Mouse (Mus musculus) midbrain, embryonic 13.5 days (tissue): ENCODE data around the gene Car14. TPM values are rescaled to one million over a fixed set of nuclear protein-coding genes. Genes with fewer than 3 reads are reported as not detected.
"Not testable (repeated sequence)": the region's sequence is repeated elsewhere in the genome, so short reads cannot be mapped to it uniquely, and the experiment has no call there.

ENCODE experiments used
- ATAC-seq: fragments of 200-750 bp; cut with Nextera tagmentation; 2 replicates; pipeline ENCODE4 v1.8.0; 2017; ENCODE audit warnings: mild to moderate bottlenecking, moderate TSS enrichment, moderate library complexity
- H3K27ac ChIP-seq: fragments of 300-500 bp; sonication (generic); 2 replicates; pipeline ENCODE4 v1.5.1; 2015; ENCODE audit warnings: inconsistent platforms, mild to moderate bottlenecking, moderate library complexity
- H3K27me3 ChIP-seq: fragments of 300-500 bp; sonication (generic); 2 replicates; pipeline ENCODE4 v1.6.1; 2015; ENCODE audit warnings: mild to moderate bottlenecking, inconsistent platforms
- H3K36me3 ChIP-seq: fragments of 300-500 bp; sonication (generic); 2 replicates; pipeline ENCODE4 v1.6.1; 2015; ENCODE audit warnings: mild to moderate bottlenecking, inconsistent platforms
- H3K4me1 ChIP-seq: fragments of 300-500 bp; sonication (generic); replicated peaks from 2 replicates; pipeline ENCODE4 v1.6.1; 2015; ENCODE audit warnings: inconsistent platforms
- H3K4me2 ChIP-seq: fragments of 300-500 bp; sonication (generic); replicated peaks from 2 replicates; pipeline ENCODE4 v1.6.1; 2015; ENCODE audit warnings: moderate library complexity, mild to moderate bottlenecking, inconsistent platforms
- H3K4me3 ChIP-seq: fragments of 300-500 bp; sonication (generic); replicated peaks from 2 replicates; pipeline ENCODE4 v1.5.1; 2015; ENCODE audit warnings: mild to moderate bottlenecking, inconsistent platforms
- H3K9ac ChIP-seq: fragments of 300-500 bp; sonication (generic); replicated peaks from 2 replicates; pipeline ENCODE4 v1.6.1; 2015; ENCODE audit warnings: mild to moderate bottlenecking, inconsistent platforms
- H3K9me3 ChIP-seq: fragments of 300-500 bp; sonication (generic); 2 replicates; pipeline ENCODE4 v1.6.1; 2016; ENCODE audit warnings: mild to moderate bottlenecking, inconsistent platforms
- WGBS: fragments of 180-500 bp; shearing (Covaris S2); methylation state at CpG from one replicate; pipeline ENCODE4 v1.1.7; 2015; 5-methylcytosine and 5-hydroxymethylcytosine counted together
- polyA plus RNA-seq: library from polyadenylated mRNA; unstranded; fragments of >200 nt; fragmentation: Nextera tagmentation; extraction: Ambion mirVana; gene quantifications from 2 replicates; pipeline ENCODE4 v1.2.1, GENCODE M21; 2015

Gene Car14
- polyA plus RNA-seq, 1 experiment from 2014 or later, result 11.7 TPM

DNA sequence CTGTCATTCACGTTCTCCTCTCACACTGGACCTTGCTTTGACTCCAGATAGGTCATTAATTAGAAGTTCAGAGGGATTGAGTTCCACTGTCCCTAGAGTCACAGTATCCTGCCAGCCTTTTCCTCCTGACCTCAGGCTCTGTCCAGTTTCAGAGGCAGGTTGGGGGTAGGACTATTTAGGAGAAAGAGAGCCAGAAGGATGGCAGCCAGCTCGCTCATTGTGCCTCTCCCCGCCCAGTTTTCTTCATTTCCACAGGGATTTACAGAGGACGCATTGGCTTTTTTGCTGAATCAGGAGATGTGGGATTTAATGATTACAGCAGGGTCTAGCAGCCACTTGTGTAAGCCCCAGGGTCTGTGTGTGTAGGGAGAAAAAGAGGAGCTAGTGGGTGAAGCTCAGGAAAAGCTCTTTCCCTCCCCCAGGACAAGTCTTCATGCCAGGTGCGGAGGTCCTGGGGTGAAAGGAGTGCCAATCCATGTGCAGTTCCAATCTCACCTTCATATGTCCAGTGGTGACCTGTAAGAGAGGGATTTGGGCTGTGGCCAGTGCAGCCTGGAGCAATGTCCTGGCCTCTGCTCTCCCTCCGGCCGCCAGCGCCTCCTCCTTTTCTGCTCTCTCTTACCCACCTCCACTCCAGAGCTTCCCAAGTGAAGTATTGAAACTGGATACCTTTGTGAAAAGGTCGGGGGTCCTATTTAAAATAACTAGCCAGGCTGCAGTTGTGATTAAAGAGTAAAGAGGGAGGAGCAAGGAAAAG, 2.7 kb downstream of the Car14 start:
- no peak overlapping the region for H3K27ac ChIP-seq

DNA sequence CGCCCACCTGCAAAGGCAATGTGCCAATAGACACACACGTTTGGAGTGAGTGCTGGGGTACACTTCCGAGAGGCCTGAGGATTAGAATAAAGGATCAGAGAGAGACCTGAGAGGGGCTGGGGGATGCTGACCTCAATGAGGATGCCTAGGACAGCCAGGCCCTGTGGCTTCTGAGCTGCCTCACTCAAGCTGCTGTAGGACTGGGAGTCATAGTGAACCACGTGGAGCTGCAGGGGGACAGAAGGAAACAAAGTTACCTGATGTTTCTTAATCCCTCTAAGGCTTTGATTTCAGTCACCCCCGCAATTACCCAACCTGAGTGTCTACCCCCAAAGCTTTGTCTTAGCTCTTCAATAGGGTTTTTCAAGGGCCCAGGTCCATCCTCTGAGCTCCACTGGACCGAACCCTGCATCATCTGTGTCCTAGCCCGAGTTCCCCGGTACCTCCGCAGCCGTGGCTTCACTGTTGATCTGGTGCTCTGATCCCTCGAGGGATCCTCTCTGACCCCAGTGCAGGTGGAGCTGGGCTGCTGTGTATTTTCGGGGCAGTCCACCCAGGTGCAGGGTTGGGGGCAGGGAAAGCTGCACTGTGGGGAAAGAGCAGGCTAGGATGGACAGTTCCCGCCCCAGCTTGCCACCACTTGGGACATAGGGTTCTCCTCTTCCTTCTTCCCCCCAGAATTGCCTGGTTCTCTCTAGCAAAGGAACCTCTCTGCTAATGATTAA, 4.5 kb downstream of the Car14 start:
- Histone ChIP-seq H3K27me3 (peaks cover 24% of the 10 kb centered on the region), H3K27ac (no peak overlapping the region), H3K9ac (0 out of 2 replicates have a peak overlapping the region, but pooled peaks have one; percentile 2), H3K4me2 (no peak overlapping the region), H3K36me3 (peaks cover 6% of the 10 kb centered on the region; the same call in 1 of the 2 replicates), H3K9me3 (no peaks in the 10 kb centered on the region), H3K4me1 (peaks cover 24% of the 10 kb centered on the region), H3K4me3 (no peak overlapping the region)
- no peak for ATAC-seq
- 75% methylated on average over 13 of the region's 13 CpGs for WGBS

More for the DNA sequence above, 2.7 kb downstream of the Car14 start:
- Histone ChIP-seq H3K36me3 (peaks cover 6% of the 10 kb centered on the region; the same call in 1 of the 2 replicates), H3K9ac (no peak overlapping the region), H3K9me3 (no peaks in the 10 kb centered on the region), H3K4me2 (no peak overlapping the region), H3K27me3 (peaks cover 28% of the 10 kb centered on the region), H3K4me1 (peaks cover 28% of the 10 kb centered on the region), H3K4me3 (no peak overlapping the region)
- ATAC-seq, result no peak
- 68% methylated on average over 9 of the region's 9 CpGs for WGBS

DNA sequence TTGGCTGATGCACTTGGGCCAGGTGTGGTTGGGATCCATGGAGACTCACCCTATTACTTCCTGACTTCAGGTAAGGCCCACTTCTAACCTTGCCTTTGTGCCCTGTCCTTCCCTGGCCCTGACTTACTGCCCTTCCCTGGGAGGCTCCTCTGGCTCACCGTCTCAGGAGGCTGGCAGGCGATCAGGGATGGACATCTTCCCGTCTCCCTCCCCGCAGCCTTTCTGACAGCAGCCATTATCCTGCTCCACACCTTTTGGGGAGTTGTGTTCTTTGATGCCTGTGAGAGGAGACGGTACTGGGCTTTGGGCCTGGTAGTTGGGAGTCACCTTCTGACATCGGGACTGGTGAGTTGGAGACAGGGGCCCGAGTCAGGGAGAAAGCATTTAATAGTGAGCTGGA, 9.0 kb downstream of the Car14 start:
- Histone ChIP-seq H3K27me3 (0 out of 2 replicates have a peak, but pooled peaks cover 10% of the 10 kb centered on the region), H3K4me1 (peaks cover 29% of the 10 kb centered on the region), H3K4me2 (peak overlapping the region; percentile 84)
- H3K4me3 ChIP-seq, H3K27ac ChIP-seq, ATAC-seq, H3K36me3 ChIP-seq, H3K9me3 ChIP-seq, H3K9ac ChIP-seq: not testable (repeated sequence)
- 84% methylated on average over 7 of the region's 7 CpGs for WGBS

DNA sequence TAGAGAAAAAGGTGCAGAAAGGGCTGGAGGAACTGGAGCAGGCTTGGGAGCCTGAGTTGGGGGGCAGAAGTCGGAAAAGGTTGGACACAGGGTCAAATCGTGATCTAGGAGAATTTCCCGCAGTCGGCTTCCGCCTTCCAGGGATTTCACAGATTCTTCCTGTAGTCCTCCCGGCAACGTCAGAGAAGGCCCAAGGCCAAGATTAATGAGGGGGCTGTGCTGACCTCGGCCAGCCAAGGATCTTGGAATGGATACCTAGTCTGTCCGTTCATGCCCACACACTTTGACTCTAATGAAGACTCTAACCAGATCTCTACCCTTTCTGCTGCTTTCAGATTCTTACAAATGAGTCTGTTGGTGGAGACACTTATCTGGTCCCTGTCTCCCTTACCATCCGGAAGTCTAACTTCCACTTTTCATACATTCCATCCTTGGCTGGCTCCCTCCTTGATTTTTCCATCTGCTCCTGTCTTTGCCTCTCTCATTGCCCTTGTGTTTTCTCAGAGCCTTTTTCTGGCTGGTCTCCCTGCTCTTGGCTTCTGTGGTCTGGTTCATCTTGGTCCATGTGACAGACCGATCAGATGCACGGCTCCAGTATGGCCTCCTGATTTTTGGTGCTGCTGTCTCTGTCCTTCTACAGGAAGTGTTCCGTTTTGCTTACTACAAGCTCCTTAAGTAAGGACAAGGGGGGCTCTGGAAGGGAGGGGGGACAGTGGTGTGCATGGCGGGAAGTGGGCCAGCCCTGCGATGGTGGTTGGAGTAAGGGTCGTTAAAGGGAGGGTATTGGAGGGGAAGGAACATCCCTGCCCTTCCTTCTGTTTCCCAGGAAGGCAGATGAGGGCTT, 10.0 kb downstream of the Car14 start:
- H3K9ac ChIP-seq, result peak overlapping the region; percentile 82
- WGBS, result 17% methylated on average over 16 of the region's 16 CpGs
- peak overlapping the region; percentile 67 for H3K4me3 ChIP-seq
- H3K27ac ChIP-seq, result peak overlapping the region; percentile 42
- H3K9me3 ChIP-seq, result no peaks in the 10 kb centered on the region
- 0 out of 2 replicates have a peak, but pooled peaks have one; percentile 4 for ATAC-seq
- H3K36me3 ChIP-seq, result peaks cover 6% of the 10 kb centered on the region; the same call in 1 of the 2 replicates
- peak overlapping the region; percentile 84 for H3K4me2 ChIP-seq
- peaks cover 29% of the 10 kb centered on the region for H3K4me1 ChIP-seq
- H3K27me3 ChIP-seq, result 0 out of 2 replicates have a peak, but pooled peaks cover 10% of the 10 kb centered on the region

DNA sequence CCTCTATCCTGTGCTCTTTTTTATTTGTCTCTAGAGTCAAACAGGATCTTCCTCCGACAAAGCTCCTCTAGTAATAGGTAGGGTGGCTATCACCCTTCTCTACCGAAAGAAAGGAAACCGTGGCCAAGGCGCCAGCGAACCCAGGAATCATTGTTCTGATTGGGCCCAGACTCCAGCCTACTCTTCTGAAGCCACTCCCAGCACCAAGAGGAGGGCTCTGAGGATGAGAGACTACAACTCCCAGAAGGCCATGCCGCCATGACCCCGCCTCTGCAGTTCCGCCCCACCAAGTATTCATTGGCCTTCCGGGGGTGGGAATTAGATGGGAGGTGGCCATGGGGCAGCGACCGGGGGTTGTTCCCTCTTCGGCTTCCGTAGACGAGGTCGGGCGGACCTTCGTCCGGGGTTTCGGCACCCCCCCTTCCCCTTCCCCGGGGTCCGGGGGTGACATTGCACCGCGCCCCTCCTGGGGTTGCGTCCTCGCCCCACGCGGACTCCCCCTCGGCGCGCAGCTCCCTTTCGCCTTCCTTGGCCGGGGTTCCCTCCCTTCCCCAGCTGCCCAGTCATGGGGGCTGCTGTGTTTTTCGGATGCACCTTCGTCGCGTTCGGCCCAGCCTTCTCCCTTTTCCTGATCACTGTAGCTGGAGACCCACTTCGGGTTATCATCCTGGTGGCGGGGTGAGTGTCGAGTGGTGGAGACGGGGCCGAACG, 10.7 kb downstream of the Car14 start, which contains the start of gene Aph1a:
Gene Aph1a, plus strand, starts transcription at position 364 of the 711 bp plus-strand sequence.
- Histone ChIP-seq H3K27me3 (0 out of 2 replicates have a peak, but pooled peaks cover 10% of the 10 kb centered on the region), H3K4me1 (peaks cover 29% of the 10 kb centered on the region), H3K4me2 (peak within 1 kb of the TSS; percentile 84), H3K4me3 (peak within 1 kb of the TSS; percentile 67), H3K27ac (peak within 1 kb of the TSS; percentile 49), H3K9ac (peak within 1 kb of the TSS; percentile 82)
- ATAC-seq, result peak; percentile 99
- H3K9me3 ChIP-seq, H3K36me3 ChIP-seq: not testable (repeated sequence)
- WGBS, result under 1% methylated on average over 24 of the region's 43 CpGs

DNA sequence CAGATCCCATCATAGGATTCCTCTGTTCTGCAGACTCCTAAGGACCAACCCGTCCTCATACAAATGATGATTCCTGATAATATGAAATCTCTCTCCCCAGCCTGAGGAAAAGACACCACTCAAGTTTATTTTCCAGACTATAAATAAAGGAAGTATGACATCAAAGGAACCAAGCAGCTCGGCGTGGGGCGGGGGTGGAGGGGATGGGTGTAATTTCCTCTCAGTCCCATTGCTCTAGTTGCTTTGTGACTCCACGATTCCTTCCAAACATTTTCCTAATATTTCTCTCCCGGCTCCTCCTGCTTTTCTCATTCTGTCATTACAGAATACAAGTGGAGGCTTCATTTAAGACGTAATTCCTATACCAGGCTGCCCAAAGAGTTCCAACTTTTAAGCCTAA, 11.4 kb downstream of the Car14 start:
- Histone ChIP-seq H3K27ac (peak overlapping the region; percentile 49), H3K4me1 (peaks cover 29% of the 10 kb centered on the region), H3K27me3 (0 out of 2 replicates have a peak, but pooled peaks cover 10% of the 10 kb centered on the region), H3K9ac (peak overlapping the region; percentile 15; the same call in 1 of the 2 replicates), H3K36me3 (peaks cover 6% of the 10 kb centered on the region; the same call in 1 of the 2 replicates), H3K4me3 (peak overlapping the region; percentile 67), H3K9me3 (no peaks in the 10 kb centered on the region), H3K4me2 (peak overlapping the region; percentile 51)
- ATAC-seq, result no peak
- WGBS, result 29% methylated on average over 7 of the region's 7 CpGs

DNA sequence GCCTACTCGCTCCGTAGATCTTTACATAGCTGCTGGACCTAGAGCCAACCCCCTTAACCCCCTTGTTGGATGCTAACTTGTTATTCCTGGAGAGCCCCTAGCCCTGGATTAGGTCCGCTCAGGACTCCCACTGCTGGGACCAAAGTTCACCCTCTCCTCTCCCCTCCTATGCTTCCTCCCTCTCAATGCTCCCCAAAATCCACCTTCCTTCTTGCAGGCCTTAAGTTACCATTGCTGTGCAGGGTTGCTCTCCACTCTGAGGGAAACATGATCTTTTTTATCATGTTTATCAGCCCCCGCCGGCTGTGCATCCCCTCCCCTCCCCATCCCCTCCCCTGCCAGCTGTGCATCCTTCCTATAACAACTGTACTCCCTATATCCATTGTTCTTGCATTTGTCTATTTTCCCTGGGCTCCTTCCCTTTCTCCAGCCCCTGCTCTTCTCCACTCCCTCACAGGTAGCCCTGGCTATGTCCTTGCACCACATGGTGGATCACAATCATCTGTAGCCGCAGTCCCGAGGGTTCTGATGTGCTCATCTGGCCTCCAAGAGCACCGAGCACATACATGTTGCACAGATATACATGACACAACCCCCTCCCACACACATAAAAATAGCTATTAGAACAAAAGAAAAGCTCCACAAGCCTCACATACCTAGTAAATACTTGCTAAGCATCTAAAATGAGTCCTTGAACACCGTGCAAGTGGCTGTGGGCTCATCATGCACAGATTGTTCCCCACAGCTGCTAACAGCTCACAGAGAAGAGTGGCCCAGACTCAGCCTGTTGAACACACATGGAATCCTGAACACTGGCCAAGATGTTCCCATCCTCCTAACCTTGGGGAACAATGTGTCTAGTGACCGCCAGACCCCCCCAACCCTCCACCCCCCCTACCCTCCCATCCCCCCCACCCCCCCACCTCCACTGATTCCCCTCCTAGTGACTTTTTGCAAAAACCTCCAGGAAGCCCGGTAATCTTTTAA, 12.1 kb downstream of the Car14 start:
- no peak overlapping the region for H3K4me2 ChIP-seq

DNA sequence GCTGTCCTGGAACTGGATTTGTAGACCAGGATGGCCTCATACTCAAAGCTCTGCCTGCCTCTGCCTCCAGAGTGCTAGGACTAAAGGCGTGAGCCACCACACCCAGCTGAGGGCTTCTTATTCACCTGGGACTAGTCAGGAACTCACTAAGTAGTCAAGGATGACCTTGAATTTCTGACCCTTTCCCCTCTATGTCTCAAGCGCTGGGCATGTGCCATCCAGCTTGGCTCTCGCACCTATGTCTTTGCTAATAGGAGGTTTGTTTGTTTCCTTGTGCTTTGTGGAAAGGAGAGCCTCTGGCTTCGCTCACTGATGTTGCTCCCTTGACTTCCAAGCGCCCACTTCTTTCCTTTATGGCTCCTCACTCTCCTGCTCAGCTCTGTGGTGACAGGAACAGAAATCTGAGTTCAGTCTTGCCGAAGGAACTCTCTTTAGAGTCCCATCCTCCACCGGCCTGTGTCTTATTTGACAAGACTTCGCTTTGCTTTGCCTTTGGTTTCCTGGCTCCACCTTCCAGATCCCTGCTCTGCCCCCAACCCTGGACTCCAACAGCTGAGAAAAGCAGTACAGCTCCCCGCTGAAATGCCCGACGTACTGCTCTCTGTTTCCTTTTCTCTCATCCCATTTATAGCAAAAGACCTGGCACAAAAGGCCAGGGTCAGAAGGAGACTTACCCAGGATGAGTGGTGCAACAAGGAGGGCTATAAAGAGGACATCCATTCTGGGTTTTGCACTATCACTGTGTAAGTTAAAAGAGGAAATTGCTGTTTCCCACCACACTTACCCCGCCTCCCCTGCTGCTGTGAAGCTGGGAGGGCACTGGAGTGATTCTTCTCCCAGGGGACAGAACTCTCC, 13.1 kb downstream of the Car14 start, which contains the start of gene BC028528:
Gene BC028528, minus strand, starts transcription at position 795 of the 855 bp plus-strand sequence.
- WGBS, result 27% methylated on average over 12 of the region's 12 CpGs
- no peak for ATAC-seq
- Histone ChIP-seq H3K36me3 (no peaks in the 10 kb centered on the region), H3K9ac (peak within 1 kb of the TSS; percentile 30; the same call in 1 of the 2 replicates), H3K4me2 (no peak within 1 kb of the TSS), H3K27ac (no peak within 1 kb of the TSS; the same call in 1 of the 2 replicates), H3K27me3 (0 out of 2 replicates have a peak, but pooled peaks cover 10% of the 10 kb centered on the region), H3K9me3 (no peaks in the 10 kb centered on the region), H3K4me1 (peaks cover 29% of the 10 kb centered on the region), H3K4me3 (no peak within 1 kb of the TSS)

More for the DNA sequence above, 12.1 kb downstream of the Car14 start:
- H3K4me3 ChIP-seq, result no peak overlapping the region
- no peak for ATAC-seq
- 0 out of 2 replicates have a peak, but pooled peaks cover 10% of the 10 kb centered on the region for H3K27me3 ChIP-seq
- 0 out of 2 replicates have a peak, but pooled peaks cover under 1% of the 10 kb centered on the region for H3K36me3 ChIP-seq
- no peak overlapping the region; the same call in 1 of the 2 replicates for H3K9ac ChIP-seq
- no peak overlapping the region; the same call in 1 of the 2 replicates for H3K27ac ChIP-seq
- H3K9me3 ChIP-seq, result no peaks in the 10 kb centered on the region
- H3K4me1 ChIP-seq, result peaks cover 29% of the 10 kb centered on the region
- 43% methylated on average over 11 of the region's 11 CpGs for WGBS

DNA sequence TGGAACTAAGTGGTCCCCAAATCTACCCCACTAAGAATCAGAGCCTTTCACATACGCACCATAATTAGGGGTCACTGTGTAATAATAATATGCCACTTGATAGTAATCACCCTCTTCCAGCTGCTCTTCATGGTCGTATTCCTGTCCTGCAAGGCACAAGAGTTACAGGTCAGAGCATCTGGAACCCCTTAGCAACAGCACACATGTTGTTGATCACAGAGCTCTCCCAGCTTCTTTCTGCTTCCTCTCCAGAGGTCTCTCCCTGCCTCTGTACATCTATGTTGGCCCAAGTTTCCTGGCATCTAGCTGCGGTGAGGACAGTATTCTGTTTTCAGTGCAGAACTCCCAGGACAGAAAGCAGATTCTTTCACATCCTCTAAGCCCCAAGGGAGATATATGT, 14.8 kb downstream of the Car14 start:
- H3K27me3 ChIP-seq, result peaks cover 13% of the 10 kb centered on the region; the same call in 1 of the 2 replicates
- no peak for ATAC-seq
- peaks cover 16% of the 10 kb centered on the region for H3K4me1 ChIP-seq
- no peaks in the 10 kb centered on the region for H3K9me3 ChIP-seq
- H3K9ac ChIP-seq, result no peak overlapping the region
- H3K4me3 ChIP-seq, result no peak overlapping the region
- H3K27ac ChIP-seq, result no peak overlapping the region
- WGBS, result 85% methylated on average over 3 of the region's 3 CpGs
- H3K4me2 ChIP-seq, result no peak overlapping the region
- no peaks in the 10 kb centered on the region for H3K36me3 ChIP-seq
